Mouse (Mus musculus) heart, embryonic 14.5 days (tissue): ENCODE measurements at regions not wholly inside any gene's neighbourhood (a gene's known extent, or its start where the extent isn't known, plus 50 kb on each side); places are given as distances from the start of the nearest gene placed in this dataset.
"Not testable (repeated sequence)": the region's sequence is repeated elsewhere in the genome, so short reads cannot be mapped to it uniquely, and the experiment has no call there.

ENCODE experiments used
- ATAC-seq: fragments of 200-750 bp; cut with Nextera tagmentation; 2 replicates; pipeline ENCODE4 v1.8.0; 2017; ENCODE audit warnings: low read depth, moderate TSS enrichment; ENCODE audit not compliant: insufficient number of reproducible peaks, insufficient read depth, low FRiP score
- H3K27ac ChIP-seq, 2 experiments: fragments of 200-500 bp in 1 of 2; fragments of 300-500 bp in 1 of 2; sonication (generic) in 1 of 2; replicated peaks in 1 of 2; 2 replicates each; pipeline ENCODE4 v1.5.1; 2012 to 2014; ENCODE audit warnings: low read depth in 2 of 2, low read length in 2 of 2, control low read depth in 1 of 2, mild to moderate bottlenecking in 1 of 2, mixed read lengths in 1 of 2; ENCODE audit not compliant: control insufficient read depth in 1 of 2, insufficient read depth in 1 of 2
- H3K27me3 ChIP-seq: fragments of 300-500 bp; sonication (generic); 2 replicates; pipeline ENCODE4 v1.6.1; 2014; ENCODE audit warnings: mild to moderate bottlenecking, low read length, control low read depth; ENCODE audit not compliant: control insufficient read depth, insufficient read depth
- H3K36me3 ChIP-seq: fragments of 300-500 bp; sonication (generic); 2 replicates; pipeline ENCODE4 v1.6.1; 2014; ENCODE audit warnings: mild to moderate bottlenecking, control low read depth, low read length, mixed read lengths; ENCODE audit not compliant: control insufficient read depth, insufficient read depth
- H3K4me1 ChIP-seq, 2 experiments: fragments of 200-500 bp in 1 of 2; fragments of 300-500 bp in 1 of 2; sonication (generic) in 1 of 2; 2 replicates each; pipeline ENCODE4 v1.6.1; 2012 to 2014; ENCODE audit warnings: low read length in 2 of 2, control low read depth in 1 of 2, mixed read lengths in 1 of 2; ENCODE audit not compliant: control insufficient read depth in 2 of 2, insufficient read depth in 2 of 2
- H3K4me2 ChIP-seq: fragments of 300-500 bp; sonication (generic); 2 replicates; pipeline ENCODE4 v1.6.1; 2014; ENCODE audit warnings: mild to moderate bottlenecking, low read length
- H3K4me3 ChIP-seq, 2 experiments: fragments of 200-500 bp in 1 of 2; fragments of 300-500 bp in 1 of 2; sonication (generic) in 1 of 2; 2 replicates each; pipeline ENCODE4 v1.5.1; 2012 to 2014; ENCODE audit warnings: low read length in 2 of 2, mild to moderate bottlenecking in 2 of 2, control low read depth in 1 of 2, low read depth in 1 of 2, moderate library complexity in 1 of 2; ENCODE audit not compliant: control insufficient read depth in 1 of 2, insufficient read depth in 1 of 2
- H3K9ac ChIP-seq: fragments of 300-500 bp; sonication (generic); 2 replicates; pipeline ENCODE4 v1.6.1; 2014; ENCODE audit warnings: mild to moderate bottlenecking, low read length
- H3K9me3 ChIP-seq: fragments of 300-500 bp; sonication (generic); 2 replicates; pipeline ENCODE4 v1.6.1; 2016; ENCODE audit warnings: low read length, control low read depth; ENCODE audit not compliant: control insufficient read depth
- WGBS: fragments of 180-500 bp; shearing (Covaris S2); extraction: QIAGEN DNeasy Blood & Tissue Kit; methylation state at CpG from one replicate; pipeline ENCODE4 v1.1.7; 2014; 5-methylcytosine and 5-hydroxymethylcytosine counted together

- Histone ChIP-seq H3K9me3 (no peaks in the 10 kb centered on the region), H3K4me3 (no peak overlapping the region), H3K9ac (no peak overlapping the region), H3K27me3 (no peaks in the 10 kb centered on the region), H3K36me3 (no peaks in the 10 kb centered on the region), H3K4me2 (no peak overlapping the region), H3K4me1 (no peaks in the 10 kb centered on the region; a peak in 1 of 4 replicates), H3K27ac (no peak overlapping the region)
- WGBS, result 80% methylated on average over 10 of the region's 10 CpGs
- no peak for ATAC-seq
These were observed 72.3 kb upstream of the Tcf12 start for GRCm38 (mm10) chr9:72183925-72184324.

GRCm38 (mm10) chr9:72189867-72190266 lies 78.2 kb upstream of the Tcf12 start:
- Histone ChIP-seq H3K27ac (no peak overlapping the region), H3K4me1 (no peaks in the 10 kb centered on the region), H3K4me2 (no peak overlapping the region), H3K4me3 (no peak overlapping the region), H3K9ac (no peak overlapping the region), H3K27me3 (no peaks in the 10 kb centered on the region), H3K9me3 (no peaks in the 10 kb centered on the region), H3K36me3 (no peaks in the 10 kb centered on the region)
- 84% methylated on average over 7 of the region's 7 CpGs for WGBS
- ATAC-seq, result no peak

- Histone ChIP-seq H3K4me3 (no peak overlapping the region), H3K9ac (no peak overlapping the region), H3K27me3 (no peaks in the 10 kb centered on the region), H3K4me1 (no peaks in the 10 kb centered on the region), H3K27ac (no peak overlapping the region), H3K9me3 (no peaks in the 10 kb centered on the region), H3K4me2 (no peak overlapping the region), H3K36me3 (no peaks in the 10 kb centered on the region)
- WGBS, result 77% methylated on average over 4 of the region's 4 CpGs
- ATAC-seq, result no peak
These were observed 79.0 kb upstream of the Tcf12 start for GRCm38 (mm10) chr9:72190631-72191030.

- no peaks in the 10 kb centered on the region for H3K4me1 ChIP-seq
- 74% methylated on average over 8 of the region's 8 CpGs for WGBS
- no peak for ATAC-seq
- no peak overlapping the region for H3K4me3 ChIP-seq
- H3K4me2 ChIP-seq, result no peak overlapping the region
- H3K27me3 ChIP-seq, result no peaks in the 10 kb centered on the region
- no peaks in the 10 kb centered on the region for H3K9me3 ChIP-seq
- H3K9ac ChIP-seq, result no peak overlapping the region
- no peaks in the 10 kb centered on the region for H3K36me3 ChIP-seq
- H3K27ac ChIP-seq, result no peak overlapping the region
These were observed 79.4 kb upstream of the Tcf12 start for GRCm38 (mm10) chr9:72191091-72191490.

GRCm38 (mm10) chr9:72192051-72192952 lies 80.6 kb upstream of the Tcf12 start:
- H3K27me3 ChIP-seq, result no peaks in the 10 kb centered on the region
- H3K27ac ChIP-seq, result no peak overlapping the region
- H3K36me3 ChIP-seq, result no peaks in the 10 kb centered on the region
- H3K4me1 ChIP-seq, result no peaks in the 10 kb centered on the region
- no peak for ATAC-seq
- no peaks in the 10 kb centered on the region for H3K9me3 ChIP-seq
- H3K4me3 ChIP-seq, result no peak overlapping the region
- 49% methylated on average over 8 of the region's 8 CpGs for WGBS
- no peak overlapping the region for H3K9ac ChIP-seq
- no peak overlapping the region for H3K4me2 ChIP-seq

- not testable (repeated sequence) for ATAC-seq, H3K4me3 ChIP-seq, H3K4me2 ChIP-seq, H3K4me1 ChIP-seq, H3K27me3 ChIP-seq, H3K27ac ChIP-seq, H3K36me3 ChIP-seq, H3K9me3 ChIP-seq, H3K9ac ChIP-seq
- 80% methylated on average over 1 of the region's 1 CpGs for WGBS
These were observed 81.3 kb upstream of the Tcf12 start for GRCm38 (mm10) chr9:72192953-72193337.

GRCm38 (mm10) chr9:72195348-72195747 lies 79.3 kb upstream of the Zfp280d start:
- H3K4me2 ChIP-seq, result no peak overlapping the region
- ATAC-seq, result no peak
- no peak overlapping the region for H3K9ac ChIP-seq
- WGBS, result 35% methylated on average over 3 of the region's 3 CpGs
- H3K4me3 ChIP-seq, result no peak overlapping the region
- no peaks in the 10 kb centered on the region for H3K36me3 ChIP-seq
- H3K27me3 ChIP-seq, result no peaks in the 10 kb centered on the region
- no peak overlapping the region for H3K27ac ChIP-seq
- H3K9me3 ChIP-seq, result no peaks in the 10 kb centered on the region
- H3K4me1 ChIP-seq, result no peaks in the 10 kb centered on the region
